Mouse (Mus musculus) frontal cortex, postnatal 10 days (tissue): Measurements from ENCODE around the gene Pid1.
"Not testable (repeated sequence)": the region's sequence is repeated elsewhere in the genome, so short reads cannot be mapped to it uniquely, and the experiment has no call there.

Source experiments
- DNase-seq, 2 experiments: peaks; one replicate each; pipeline ENCODE4 v3.0.0; 2022; ENCODE audit warnings: low spot score in 2 of 2, mixed read lengths in 1 of 2

Pid1 gene

DNA sequence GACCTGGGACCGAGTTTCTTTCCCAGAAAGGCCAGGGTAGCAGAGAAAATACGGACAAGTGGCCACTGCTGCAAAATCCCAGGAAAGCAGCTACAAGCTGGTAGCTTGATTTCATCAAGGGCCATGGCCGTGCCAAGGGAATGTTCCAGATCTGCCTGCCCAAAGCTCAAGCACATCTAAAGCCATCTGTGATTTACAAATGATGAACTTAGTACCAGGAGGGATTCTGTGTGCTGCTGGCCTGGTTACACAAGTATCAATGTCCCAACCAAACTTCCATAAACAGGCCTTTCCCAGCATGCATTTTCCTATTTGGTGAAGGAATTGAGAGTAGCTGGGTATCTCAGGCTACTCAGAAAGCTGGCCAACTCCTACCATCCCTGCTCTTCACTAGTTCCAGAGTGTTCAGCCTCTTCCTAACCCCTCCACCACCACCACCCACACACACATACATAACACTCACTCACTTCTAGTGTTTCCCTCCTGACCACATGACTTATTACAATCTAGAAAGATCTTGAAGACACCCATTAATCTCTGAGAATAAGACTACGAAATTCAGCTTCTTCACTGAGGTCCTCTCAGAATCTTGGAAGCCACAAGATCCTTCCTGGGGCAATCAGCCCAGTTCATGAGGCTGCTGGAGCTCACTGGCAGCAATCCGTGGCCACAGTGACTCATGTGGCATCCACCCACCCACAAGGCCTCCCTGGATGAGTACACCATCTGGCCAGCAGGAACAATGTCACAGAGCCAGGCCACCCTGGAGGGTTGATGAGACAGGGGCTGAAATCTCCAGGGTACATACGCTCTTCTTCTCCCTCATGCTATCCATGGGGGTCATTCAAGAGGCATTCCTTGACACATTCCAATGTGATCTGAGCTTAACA lies 4.1 kb downstream of the Pid1 start:
- no peak for DNase-seq

DNA sequence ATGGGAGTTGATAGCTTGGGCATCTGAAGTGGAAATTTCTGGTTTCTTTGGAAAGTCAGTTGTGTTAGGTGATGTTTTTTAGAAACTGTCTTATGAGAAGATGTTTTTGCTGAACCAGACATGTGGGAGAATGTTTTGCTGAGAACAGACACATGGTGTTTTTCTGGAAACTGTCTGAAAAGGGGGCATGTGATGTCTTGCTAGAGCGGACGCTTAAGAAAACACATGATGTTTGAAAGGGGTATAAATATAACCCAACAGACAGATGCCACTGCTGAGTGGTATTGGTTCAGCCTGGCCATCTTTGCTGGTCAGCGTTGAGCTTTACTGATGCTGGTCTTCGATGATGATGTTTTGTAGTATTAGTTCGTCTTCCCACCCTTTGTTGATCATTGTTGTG lies 6.8 kb downstream of the Pid1 start:
- no peak for DNase-seq

DNA sequence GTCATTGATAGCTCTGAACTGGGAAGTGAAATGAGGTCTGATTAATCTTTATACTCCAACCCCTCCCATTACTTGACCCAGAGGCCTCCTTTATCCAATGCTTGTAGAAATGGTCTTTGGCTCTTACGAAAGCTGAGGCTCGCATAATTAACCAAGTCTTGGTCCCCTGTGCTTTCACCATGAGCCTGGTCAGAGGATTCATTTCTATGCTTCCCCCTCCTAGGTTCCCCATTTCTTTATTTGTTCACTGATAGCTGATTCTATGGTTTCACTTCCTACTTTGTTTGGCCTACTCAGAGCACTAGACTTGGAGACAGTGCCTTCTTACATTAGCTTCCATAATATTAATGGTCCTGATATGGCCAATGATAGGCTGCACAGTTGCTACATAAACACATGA lies 13.7 kb downstream of the Pid1 start:
- no peak for DNase-seq

DNA sequence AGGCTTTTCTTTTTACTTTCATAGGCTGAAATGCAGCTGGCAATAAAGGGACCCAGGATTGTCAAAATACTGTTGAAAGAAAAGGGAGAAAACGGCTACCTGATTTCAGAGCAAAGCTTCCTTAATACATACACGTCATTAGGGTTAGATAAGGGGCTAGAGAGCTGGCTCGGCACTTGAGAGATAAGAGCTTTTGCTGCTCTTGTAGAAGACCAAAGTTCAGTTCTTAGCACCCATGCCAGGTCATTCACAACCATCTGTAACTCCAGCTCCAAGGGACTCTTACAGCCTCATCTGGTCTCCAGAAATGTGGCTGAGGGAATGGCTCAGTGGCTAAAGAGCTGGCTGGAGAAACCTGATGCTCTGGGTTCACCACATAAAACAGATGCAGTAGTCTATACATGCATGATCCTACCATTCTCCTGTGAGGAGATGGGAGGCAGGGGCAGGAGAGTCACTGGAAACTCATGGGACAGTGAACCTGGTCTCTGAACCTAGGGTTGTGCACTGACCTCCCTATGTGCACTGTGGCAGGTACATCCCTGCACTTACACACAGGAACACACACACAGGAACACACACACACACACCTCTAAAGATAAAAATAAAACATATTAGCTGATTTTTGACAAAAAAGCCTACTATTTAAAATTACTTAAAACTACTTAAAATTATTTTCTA lies 16.0 kb downstream of the Pid1 start:
- no peak for DNase-seq

DNA sequence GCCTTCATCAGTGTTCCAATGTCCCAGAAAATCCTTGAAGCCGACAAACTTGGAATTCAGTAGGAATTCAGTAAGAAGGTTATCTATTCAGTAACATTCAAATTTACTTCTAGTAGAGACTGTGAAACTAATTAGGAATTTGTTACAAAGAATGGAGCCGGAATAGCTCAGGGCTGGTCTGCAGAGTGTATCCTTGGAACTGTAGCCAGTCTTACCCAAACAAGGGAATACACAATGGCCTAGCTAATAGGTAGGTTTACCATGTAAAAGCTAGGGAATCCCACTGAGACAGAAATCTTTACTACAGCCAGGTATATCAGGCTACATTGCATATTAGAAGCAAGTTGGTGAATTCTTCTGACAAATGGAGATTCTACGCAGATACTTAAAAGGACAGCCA lies 31.2 kb downstream of the Pid1 start:
- not testable (repeated sequence) for DNase-seq

DNA sequence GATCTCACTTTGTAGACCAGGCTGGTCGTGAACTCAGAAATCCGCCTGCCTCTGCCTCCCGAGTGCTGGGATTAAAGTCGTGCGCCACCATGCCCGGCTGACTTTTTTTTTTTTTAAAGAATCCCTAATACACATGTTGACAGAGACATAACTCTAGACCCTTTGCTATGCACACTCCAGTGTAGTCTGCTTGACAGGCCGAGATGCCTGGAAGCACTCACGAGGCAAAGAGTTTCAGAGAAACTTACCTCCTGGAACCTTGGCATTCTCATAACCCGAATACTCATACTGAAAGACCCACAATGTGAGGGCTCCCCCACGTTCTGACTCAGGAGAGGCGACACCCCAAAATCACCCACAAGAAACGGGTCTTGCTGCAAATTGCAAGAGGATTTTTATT lies 32.1 kb downstream of the Pid1 start:
- not testable (repeated sequence) for DNase-seq

DNA sequence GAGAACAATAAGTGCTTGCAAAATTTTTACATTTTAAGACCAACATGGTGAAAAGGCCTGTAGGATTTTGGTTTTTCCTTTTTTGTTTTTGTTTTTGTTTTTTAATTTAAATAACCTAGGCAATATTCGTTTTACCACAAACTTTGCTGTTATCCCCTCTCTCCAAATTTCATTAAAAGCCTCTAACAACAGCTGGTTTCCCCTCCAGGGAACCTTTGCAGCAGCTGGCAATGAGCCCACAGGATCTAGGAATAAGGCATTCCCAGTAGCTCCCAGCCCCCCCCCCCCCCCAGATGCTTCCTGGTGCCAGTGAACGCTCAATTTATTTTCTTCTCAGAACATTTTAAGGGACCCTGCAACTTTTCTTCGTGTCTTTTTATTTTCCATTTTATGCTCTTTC lies 38.7 kb downstream of the Pid1 start:
- DNase-seq = no peak

DNA sequence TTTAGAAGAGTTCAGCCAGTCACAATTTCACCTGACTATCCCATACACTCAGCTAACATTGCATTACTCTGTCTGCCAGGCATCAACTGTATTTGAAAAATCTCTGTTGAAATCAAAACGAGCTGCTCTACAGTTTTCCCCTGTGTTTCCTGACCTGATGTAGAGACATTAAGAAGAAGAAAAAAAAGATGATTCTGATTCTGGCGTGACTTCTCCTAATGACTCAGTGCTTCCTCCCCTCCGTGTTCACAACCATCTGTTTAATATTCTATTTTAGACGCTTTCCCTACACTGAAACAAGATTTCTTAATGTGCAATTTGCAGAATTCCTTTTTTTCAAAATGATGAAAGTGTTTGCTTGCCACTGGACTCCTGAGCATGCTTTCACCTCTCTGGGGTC lies 42.7 kb downstream of the Pid1 start:
- DNase-seq = no peak

DNA sequence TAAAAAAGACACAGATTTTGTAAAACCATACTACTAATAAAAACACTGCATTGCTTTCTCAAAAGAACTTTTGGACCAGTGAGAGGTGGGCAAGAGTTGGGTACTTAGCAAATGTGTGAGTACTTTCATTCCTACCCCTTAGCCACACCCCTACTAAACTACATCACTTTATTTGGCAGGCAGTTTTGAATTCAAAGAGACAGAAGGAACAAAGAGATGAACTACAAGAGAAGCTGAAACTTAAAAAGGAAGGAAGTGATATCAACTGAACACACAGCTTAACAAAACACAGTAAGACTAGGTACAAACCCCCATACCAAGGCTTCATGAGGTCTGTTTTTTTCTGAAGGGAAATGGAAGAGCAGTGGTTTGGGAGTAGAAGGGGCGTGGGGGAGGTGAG lies 45.4 kb downstream of the Pid1 start:
- no peak for DNase-seq

DNA sequence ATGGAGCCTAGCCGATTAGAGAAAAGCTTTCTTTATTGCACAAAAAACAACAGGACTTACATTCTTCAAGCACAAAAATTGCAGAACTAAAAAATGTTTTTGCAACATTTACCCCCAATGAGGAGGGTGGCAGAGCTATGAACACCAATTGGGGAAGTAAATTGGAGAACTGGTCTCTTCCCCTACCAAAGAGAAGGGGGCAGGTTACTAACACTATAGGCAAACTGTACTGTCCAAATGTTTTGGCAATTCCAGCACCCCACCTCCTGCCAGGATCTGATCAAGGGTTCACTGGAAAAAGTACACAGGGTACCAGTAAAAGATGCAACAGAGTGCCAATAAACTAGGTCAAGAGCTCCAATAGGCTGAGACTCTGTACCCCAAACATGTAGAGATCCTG lies 46.2 kb downstream of the Pid1 start:
- no peak for DNase-seq

DNA sequence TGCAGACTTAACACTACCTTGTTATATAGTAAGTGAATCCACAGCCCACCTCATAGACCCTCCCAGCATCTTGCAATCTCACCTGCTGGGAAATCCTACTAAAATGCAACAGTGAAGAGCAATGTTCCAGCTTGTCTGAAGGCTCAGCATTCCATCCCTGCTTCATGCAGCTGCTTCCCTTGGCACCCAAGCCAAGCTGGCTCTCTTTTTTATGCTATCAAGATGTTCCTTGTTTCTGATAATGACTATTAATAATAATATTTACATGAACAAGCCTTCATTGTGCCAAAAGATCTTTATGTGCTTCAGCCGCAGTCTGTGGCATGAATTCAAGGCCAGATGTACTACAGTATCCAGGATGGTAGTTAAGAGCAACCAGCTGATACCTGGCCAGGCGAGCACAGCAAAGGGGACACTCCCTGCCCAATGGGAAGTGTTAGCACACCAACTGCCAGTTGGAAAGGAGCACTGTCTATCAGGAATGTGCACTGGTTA lies 54.0 kb downstream of the Pid1 start:
- DNase-seq = no peak

DNA sequence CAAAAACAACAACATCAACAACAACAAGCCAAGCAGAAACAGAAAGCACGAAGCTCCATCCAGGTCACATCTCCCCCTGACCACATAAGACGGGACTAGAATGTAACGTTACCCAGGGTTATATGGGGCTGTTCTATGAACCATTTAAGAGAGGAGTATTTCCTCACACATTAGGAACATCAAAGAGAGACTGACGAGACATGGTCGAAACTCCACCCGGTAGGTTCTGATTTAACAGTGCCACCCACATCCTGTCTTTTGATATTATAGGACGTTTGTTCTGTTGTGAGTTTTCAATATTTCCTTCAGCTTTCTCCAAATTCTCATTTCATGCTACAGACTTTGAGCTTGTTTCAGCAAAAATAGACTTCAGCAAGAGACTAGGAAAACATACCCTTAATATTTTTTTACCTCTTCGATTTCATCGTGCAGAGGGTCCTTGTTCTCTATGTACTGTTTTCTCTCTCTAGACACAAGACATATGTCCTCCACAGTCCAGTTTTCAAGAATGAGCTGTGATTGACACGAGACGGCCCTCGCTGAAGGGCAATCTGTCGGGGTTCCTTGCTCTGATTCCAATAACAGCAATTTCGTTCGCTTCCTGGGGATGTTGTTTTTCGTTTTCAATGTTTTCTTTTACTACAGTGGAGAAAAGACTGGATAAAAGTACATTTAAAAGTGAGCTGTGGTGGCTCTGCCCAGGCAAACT lies 58.1 kb downstream of the Pid1 start:
- DNase-seq = no peak

DNA sequence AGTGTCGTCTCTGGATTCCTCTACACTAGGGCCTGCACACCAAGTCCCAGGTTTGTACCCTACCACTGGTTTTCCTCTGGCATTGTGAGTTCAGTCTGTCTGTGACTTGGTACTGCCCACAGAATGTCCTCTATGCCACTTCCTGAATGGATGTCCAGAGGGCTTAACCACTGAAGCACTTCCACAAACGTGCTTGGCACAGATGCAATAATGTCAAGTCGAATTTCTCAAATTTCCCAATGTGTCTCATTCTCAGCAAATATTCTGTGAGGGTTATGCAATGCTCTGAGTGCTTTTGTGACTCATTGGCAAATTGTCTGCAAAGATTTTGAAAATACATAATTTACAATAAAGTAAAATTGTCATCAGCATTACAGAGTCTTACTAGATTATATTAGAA lies 61.2 kb downstream of the Pid1 start:
- no peak for DNase-seq

DNA sequence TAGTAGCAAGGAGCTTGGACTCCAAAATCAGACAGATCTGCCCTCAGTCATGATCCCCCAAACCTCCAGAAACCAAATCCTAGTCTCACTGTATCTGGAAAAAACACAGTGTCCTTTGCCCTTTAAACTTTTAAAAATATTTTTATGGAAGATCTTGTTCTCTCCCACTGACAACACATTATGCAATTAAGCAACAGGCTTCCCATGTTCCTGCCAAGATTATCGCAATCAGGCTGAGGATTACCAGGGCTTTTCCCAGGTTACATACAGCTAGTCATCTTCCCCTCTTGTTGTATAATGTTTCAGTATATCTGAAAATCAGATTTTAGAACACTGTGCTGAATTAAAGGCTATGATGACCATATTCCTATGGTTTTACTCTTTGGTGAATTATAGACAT lies 64.3 kb downstream of the Pid1 start:
- no peak for DNase-seq

DNA sequence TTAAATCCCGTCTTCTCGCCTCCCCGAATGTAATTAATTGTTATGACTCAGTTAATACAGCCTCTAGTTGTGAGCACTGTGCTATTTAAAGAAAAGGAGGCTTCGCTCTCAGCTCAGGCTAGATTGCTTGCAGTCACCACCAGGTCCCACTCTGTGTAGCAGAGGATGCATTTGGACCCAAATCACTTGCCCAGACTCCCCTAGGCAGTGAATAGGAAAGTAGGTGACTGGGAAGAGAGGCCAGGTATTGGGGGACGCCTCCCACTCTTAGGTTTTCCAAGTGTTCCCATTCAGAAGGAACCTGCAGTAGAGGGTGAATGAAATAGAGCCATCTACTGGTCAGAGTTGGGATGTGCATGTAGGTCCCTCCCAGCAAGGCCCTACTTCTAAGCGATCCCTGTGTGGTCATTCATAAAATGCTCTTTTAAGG lies 77.3 kb downstream of the Pid1 start:
- peak; percentile 33 to 70 for DNase-seq

DNA sequence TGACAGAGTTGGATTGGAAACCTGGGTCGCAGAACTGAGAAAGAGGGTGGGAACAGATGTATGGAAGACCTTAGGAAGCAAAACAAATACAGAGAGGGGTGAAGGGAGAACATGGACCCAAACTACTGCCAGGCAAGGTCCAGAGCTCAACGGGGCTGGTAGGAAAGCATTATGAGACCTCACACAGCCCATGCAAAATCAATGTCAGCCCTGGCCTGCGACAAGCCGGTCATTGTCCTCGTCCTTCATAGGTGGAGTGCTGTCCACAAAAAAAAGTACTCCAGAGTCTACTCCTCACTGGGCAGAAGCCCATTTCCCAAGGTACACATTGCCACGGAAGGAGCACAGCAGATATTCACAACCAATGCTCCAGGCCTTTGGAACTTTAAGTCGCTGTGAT lies 78.4 kb downstream of the Pid1 start:
- no peak for DNase-seq

DNA sequence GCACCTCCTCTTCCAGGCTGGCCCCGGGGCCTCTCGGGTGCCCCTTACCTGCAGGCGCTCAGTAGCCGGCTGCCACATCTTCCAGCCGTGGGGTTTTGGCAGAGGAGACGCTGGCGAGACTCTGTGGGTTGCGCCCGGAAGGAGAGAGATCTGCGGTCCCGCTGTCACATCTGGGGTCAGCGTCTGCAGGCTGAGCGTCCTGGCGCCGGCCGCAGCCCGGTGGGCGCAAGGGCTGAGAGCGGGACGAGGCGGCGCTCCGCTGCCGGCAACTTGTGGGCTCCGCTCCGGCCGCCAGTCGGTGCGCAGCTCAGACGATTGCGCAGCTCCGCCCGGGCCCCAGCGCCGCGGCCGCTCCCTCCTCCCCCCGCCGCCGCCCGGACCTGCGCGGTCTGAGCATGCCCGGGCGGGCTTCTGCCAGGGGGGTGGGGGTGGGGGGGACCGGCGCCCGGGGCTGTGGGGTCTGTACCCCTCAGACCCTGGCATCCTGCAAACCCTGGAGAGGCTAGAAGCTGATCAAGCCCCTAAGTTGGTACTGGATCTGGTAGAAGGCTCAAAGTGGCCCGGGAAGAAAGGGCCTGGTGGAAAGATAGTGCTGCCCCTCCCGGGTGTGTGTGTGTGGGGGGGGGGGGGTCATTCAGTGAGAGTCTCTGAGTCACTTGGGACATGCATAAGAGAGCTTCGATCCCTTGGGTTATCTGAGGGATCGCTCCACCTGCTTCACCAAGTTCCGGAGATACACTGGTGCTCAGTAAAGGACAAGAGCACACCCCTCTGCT lies 79.5 kb downstream of the Pid1 start:
- peak in 1 of 2 experiments; percentile 63 for DNase-seq

DNA sequence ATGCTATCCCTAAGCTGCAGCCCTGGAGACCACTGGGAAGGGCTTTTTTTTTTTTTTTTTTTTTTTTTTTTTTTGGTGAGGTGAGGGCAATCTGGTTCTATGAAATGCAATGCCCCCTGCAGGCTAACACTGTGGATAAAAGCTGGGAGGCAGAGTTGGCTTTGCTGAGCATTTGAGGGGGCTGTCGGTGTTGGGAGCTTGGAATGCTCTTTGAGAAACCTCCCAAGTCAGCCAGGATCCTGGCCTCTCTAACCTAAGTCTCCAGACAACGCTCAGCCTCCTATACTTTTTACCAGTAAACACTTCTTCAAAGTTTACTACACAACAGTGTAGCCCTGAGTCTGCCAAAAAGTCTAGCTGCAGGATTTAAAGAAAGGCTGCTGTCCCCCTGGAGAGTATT lies 80.9 kb downstream of the Pid1 start:
- peak in 1 of 2 experiments; percentile 55 for DNase-seq

DNA sequence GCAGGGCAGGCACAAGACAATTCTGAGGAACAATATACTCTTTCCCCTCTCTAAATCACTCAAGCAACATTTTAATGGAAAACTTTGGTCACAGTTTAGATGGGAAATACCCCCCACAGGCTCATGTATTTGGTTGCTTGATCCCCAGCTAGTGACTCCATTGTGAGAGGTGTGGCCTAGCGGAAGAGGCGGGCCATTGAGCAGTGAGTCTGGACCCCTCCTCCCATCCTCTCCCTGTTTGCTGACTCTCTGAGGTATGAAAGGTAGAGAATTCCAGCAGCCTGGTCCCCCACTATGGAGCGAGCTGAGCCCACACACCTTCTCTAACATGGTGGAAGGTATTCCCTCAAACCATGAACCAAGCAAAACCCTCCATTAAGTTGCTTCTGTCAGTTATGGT lies 83.8 kb downstream of the Pid1 start:
- DNase-seq = no peak

DNA sequence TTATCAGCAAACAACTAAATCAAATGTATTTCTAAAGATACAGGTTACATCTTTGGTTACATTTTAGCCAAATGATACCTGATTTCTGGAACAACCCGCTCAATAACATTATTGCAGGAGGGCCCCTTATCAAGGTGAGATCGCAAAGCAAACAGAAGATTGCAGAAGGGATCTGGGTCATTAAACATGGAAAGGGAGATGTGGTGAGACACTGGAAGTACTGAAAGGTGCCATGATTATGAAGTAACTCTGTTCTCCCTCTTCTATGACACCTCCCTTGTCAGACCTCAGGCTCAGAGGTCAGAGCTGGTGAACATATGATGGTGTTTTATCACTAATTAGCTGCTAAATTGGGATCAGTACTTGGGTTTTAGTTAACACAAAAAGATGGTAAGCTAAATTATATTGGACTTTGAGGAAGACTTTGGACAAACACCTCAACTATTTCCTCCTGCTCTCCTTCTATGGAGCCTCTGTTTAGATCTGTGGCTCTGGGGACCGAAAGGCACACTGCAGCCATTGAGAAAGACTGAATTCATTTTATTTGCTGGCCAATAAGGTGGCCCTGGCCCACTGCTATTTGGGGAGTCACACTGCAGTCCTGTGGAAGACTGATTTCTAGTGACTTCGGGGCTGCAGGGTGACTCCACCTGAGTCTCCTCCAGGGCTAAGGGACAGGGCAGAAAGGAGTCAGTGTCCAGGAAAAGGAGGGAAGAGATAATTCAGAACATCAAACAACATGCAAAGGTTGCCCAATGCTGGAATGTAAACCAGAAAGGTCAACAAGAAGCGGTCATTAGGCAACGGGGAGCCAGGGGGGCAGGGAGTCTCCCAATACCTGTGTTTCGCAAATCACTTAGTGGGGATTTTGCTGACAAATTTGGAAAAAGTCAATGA lies 85.4 kb downstream of the Pid1 start:
- no peak for DNase-seq

DNA sequence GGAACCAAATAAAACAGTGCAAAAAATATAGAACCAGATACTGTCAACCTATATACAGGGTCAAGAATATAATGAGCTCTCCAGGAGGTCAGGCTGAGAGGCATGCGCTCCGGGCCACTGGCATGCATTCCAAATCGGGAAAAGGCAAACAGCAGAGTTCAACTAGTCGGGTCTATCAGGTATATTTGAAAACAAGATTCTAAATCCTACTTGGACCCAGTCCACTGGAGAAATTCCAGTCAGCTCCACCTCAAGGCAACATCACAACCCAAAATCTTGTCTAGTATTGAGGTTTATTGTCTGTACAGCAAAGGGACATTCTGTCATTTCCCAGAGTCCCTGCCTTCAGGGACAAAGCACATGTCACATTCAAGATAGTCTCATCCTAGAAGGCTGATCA lies 91.0 kb downstream of the Pid1 start:
- no peak for DNase-seq
